Mouse (Mus musculus): ENCODE results near the gene Banp.
A peak's percentile ranks its signal among the peaks of the same experiment; 100 is the strongest.

The Banp gene

GRCm38 (mm10) chr8:121926266-121926665, 23.3 kb upstream of the Banp start:
- ATAC-seq (ENCODE audit: low TSS enrichment), result no peak

GRCm38 (mm10) chr8:121927316-121927715, 22.2 kb upstream of the Banp start:
- ATAC-seq (ENCODE audit: low TSS enrichment), result peak; percentile 78; the same call in 1 of the 2 replicates

- ATAC-seq (ENCODE audit: low TSS enrichment), result no peak
These were observed 19.5 kb upstream of the Banp start for GRCm38 (mm10) chr8:121930047-121930446.

GRCm38 (mm10) chr8:121931571-121931970, 18.0 kb upstream of the Banp start:
- ATAC-seq (ENCODE audit: low TSS enrichment), result no peak

- ATAC-seq (ENCODE audit: low TSS enrichment), result no peak
These were observed 17.4 kb upstream of the Banp start for GRCm38 (mm10) chr8:121932026-121932667.

DNA sequence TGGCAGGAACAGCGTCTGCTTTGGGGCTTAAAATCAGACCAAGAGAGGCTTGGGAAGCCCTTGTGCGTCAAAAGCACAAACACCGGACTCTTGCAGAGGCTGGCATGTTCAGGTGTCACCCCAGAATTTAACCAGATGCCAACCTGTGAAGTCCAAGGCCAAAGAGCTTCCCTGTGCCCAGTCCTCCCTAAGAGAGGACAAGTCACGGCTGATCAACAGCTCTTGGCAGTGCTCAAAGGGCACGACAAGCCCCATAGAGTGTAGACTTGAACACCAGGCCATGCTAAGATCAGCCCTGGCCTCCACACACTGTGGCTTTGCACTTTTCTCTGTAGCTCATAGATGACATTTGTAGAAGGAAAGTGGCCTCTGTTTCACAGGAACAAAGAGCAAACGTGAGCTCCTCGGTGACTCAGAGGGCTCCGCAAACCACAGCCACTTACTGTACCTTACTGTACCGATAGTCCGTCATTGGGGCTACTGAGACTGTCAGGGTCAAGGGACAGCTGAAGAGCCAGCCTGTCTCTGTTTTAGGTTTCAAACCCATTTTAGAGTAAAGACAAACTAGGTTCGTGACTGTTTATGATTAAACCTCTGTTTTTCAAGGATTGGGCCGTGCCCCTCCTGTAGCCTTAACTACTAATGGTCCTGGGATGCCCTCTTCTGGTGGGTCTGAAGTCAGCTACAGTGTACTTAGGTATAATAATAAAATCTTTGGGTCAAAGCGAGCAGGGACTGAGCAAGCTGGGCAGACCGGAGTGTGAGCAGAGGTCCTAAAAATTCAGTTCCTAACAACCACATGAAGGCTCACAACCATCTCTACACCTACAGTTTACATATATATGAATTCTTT, 16.7 kb upstream of the Banp start:
- ATAC-seq (ENCODE audit: low TSS enrichment), result no peak

GRCm38 (mm10) chr8:121934506-121934905, 15.0 kb upstream of the Banp start:
- ATAC-seq (ENCODE audit: low TSS enrichment), result no peak

DNA sequence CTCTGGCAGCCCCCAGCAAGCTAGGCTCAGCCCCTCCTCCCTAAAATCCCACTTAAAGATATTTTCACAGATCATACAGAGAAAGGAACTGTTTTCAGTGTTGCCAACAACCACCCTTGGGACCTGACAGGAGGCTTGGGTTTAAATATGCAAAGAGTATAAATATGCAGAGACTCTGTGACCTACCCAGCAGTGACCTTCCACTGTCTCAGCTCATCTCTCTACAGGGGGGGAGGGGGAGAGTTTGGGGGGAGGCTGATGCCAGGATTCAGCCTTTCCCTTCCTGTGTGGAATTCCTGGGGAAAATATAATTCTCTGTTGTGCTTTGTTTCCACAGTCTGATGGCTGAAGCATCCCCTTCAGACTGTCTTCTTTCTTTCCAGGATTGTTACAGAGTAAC, 14.6 kb upstream of the Banp start:
- ATAC-seq (ENCODE audit: low TSS enrichment), result no peak

GRCm38 (mm10) chr8:121935341-121936294, 13.9 kb upstream of the Banp start:
- ATAC-seq (ENCODE audit: low TSS enrichment), result peak; percentile 52

- no peak for ATAC-seq (ENCODE audit: low TSS enrichment)
These were observed 13.2 kb upstream of the Banp start for GRCm38 (mm10) chr8:121936391-121936790.

GRCm38 (mm10) chr8:121938732-121939131, 10.8 kb upstream of the Banp start:
- ATAC-seq (ENCODE audit: low TSS enrichment), result no peak

DNA sequence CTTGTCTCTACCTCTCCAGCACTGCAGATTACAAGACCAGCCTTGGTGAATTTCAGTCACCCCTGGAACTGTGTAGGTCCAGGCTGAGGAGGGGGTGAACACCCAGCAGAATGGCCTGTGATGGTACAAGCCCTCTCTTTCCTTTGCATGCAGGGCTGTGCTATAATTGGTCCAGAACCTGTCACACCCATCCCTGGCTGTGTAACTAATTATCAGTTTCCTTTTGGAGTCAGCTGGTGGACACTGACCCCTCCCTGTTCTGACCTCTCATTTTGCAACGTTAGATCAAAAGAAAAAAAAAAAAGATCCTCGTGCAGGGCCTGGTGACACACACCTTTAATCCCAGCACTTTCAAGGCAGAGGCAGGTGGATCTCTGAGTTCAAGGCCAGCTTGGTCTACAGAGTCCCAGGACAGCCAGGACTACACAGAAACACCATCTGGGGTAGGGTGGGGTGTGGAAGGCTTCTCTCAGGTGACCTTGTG, 6.5 kb upstream of the Banp start:
- no peak for ATAC-seq (ENCODE audit: low TSS enrichment)

DNA sequence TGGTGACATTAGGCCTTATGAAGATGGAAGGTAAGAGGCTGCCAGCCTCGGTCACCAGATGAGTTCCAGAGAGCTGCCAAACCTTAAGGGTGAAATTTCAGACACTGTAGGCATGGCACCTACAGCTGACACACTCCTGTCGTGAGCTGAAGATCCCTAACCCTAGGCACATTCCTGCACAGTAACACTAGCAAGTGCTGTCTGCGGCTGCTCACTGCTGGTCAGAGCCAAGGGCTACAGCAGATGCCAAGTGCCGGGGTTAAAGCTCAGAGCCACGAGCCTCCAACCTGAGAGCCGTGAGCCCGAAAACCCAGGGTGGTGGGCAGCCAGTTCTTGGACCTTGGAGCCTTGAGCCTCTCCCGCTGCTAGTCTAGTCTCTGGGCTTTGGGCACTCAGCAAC, 5.8 kb upstream of the Banp start:
- no peak for ATAC-seq (ENCODE audit: low TSS enrichment)

DNA sequence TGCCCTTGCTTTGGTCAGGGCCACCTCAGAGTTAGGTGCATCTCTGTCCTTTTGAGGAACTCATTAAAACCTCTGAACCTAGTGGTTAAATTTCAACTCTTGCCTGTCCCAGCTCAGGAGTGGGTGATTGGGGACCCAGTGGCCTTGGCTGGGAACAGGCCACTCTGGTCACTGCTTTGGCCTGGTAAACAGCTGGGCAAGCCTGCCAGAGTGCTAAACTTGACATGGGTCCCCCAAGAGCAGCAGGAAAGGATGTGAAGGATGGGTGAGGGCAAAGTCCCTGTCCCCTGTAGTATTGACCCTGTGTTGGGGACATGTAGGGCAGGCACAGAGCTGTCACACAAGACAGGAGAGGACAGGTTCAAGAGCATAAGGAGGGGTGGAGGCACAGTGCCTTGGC, 4.7 kb upstream of the Banp start, which contains the start of gene Car5a:
TSS of gene Car5a (minus strand) at position 74 of the 400 bp plus-strand sequence.
- no peak for ATAC-seq (ENCODE audit: low TSS enrichment)

GRCm38 (mm10) chr8:121946351-121946750, 3.2 kb upstream of the Banp start:
- ATAC-seq (ENCODE audit: low TSS enrichment), result no peak

- no peak for ATAC-seq (ENCODE audit: low TSS enrichment)
These were observed 2.4 kb upstream of the Banp start for GRCm38 (mm10) chr8:121947047-121947752.

- ATAC-seq (ENCODE audit: low TSS enrichment), result no peak
These were observed 1.8 kb upstream of the Banp start for GRCm38 (mm10) chr8:121947753-121948141.

GRCm38 (mm10) chr8:121948321-121949145, 1.0 kb upstream of the Banp start:
- ATAC-seq (ENCODE audit: low TSS enrichment), result no peak

- peak; percentile 93 for ATAC-seq (ENCODE audit: low TSS enrichment)
These were observed 595 bp downstream of the Banp start for GRCm38 (mm10) chr8:121949941-121950748.

Data from frontal cortex, adult (tissue).